Mouse (Mus musculus) brain, embryonic 14.5 days (tissue): ENCODE data around the gene Pnp. TPM values are rescaled to one million over a fixed set of nuclear protein-coding genes. Genes with fewer than 3 reads are reported as not detected.
A peak's percentile ranks its signal among the peaks of the same experiment; 100 is the strongest.
"Not testable (repeated sequence)": the region's sequence is repeated elsewhere in the genome, so short reads cannot be mapped to it uniquely, and the experiment has no call there.

Experiments
- DNase-seq: peaks from one replicate; pipeline ENCODE4 v3.0.0-alpha.2; 2011; ENCODE audit warnings: low read depth
- CTCF ChIP-seq: fragments of 200-500 bp; IDR thresholded peaks from 2 replicates; pipeline ENCODE4 v1.5.1; 2012; ENCODE audit warnings: inconsistent platforms, mild to moderate bottlenecking, moderate library complexity, borderline replicate concordance; ENCODE audit not compliant: insufficient read depth, insufficient read length; ENCODE audit errors: extremely low read depth
- POLR2A ChIP-seq: fragments of 200-500 bp; IDR thresholded peaks from 2 replicates; pipeline ENCODE4 v1.6.1; 2012; ENCODE audit warnings: mild to moderate bottlenecking, inconsistent platforms, borderline replicate concordance; ENCODE audit not compliant: poor library complexity, insufficient read depth, insufficient read length, severe bottlenecking; ENCODE audit errors: extremely low read depth
- polyA plus RNA-seq: library from polyadenylated mRNA; depleted of rRNA; stranded (reverse); fragments of >200 nt; gene quantifications from 2 replicates; pipeline ENCODE4 v1.2.3, GENCODE M21; 2012

The Pnp gene
- polyA plus RNA-seq, 1 experiment: 21.0 TPM

GRCm38 (mm10) chr14:50938940-50939339 lies 8.1 kb downstream of the Pnp start:
- no peak for DNase-seq
- no peak for TF ChIP-seq POLR2A

GRCm38 (mm10) chr14:50943932-50944667 lies 13.2 kb downstream of the Pnp start, which contains the start of gene Gm49342:
Gm49342 (plus strand) TSS chr14:50944517.
- DNase-seq: peak; percentile 94
- TF ChIP-seq CTCF (peak; percentile 27; the same call in 1 of the 2 replicates), POLR2A (peak; percentile 25; the same call in 1 of the 2 replicates)

- peak; percentile 82 for DNase-seq
Measured at GRCm38 (mm10) chr14:50944668-50945033, 13.8 kb downstream of the Pnp start.

- not testable (repeated sequence) for DNase-seq
Measured at GRCm38 (mm10) chr14:50945081-50945480, 14.2 kb downstream of the Pnp start.

- not testable (repeated sequence) for DNase-seq
Measured at GRCm38 (mm10) chr14:50945526-50945925, 14.6 kb downstream of the Pnp start.

- TF ChIP-seq CTCF: no peak
- TF ChIP-seq POLR2A: no peak
- no peak for DNase-seq
Measured at GRCm38 (mm10) chr14:50955487-50955886, 24.6 kb downstream of the Pnp start.

GRCm38 (mm10) chr14:50955942-50956508 lies 25.1 kb downstream of the Pnp start, which contains the start of gene Pnp2:
Pnp2 (plus strand) TSS chr14:50955992.
- DNase-seq: peak; percentile 62

- DNase-seq: not testable (repeated sequence)
Measured at GRCm38 (mm10) chr14:50956724-50957123, 25.8 kb downstream of the Pnp start.

GRCm38 (mm10) chr14:50957146-50957545 lies 26.3 kb downstream of the Pnp start:
- not testable (repeated sequence) for DNase-seq

GRCm38 (mm10) chr14:50958289-50958995 lies 27.6 kb downstream of the Pnp start:
- not testable (repeated sequence) for DNase-seq

- TF ChIP-seq POLR2A: no peak
- no peak for TF ChIP-seq CTCF
- no peak for DNase-seq
Measured at GRCm38 (mm10) chr14:50968216-50968980, 37.5 kb downstream of the Pnp start.

GRCm38 (mm10) chr14:50969041-50969440 lies 38.2 kb downstream of the Pnp start:
- no peak for TF ChIP-seq POLR2A
- no peak for TF ChIP-seq CTCF
- peak; percentile 27 for DNase-seq

GRCm38 (mm10) chr14:50969558-50970544 lies 39.0 kb downstream of the Pnp start:
- peak; percentile 81 for DNase-seq
- TF ChIP-seq POLR2A (no peak), CTCF (no peak)
